Mouse (Mus musculus): Measurements from ENCODE around the gene Kmt2e. TPM values are rescaled to one million over a fixed set of nuclear protein-coding genes. Genes with fewer than 3 reads are reported as not detected.

The Kmt2e gene
- polyA plus RNA-seq, 1 experiment from 2014 or later: 63.4 TPM

GRCm38 (mm10) chr5:23507210-23507609 lies 73.0 kb downstream of the Kmt2e start:
- H3K27ac ChIP-seq (replicated peaks in 1 of 2; ENCODE audit: control insufficient read depth in 1 of 2, insufficient read depth in 1 of 2, low read depth in 2 of 2, low read length in 2 of 2): no peak overlapping the region
- WGBS: 90% methylated on average over 4 of the region's 4 CpGs

GRCm38 (mm10) chr5:23508630-23509029 lies 74.4 kb downstream of the Kmt2e start:
- ATAC-seq (ENCODE audit: insufficient number of reproducible peaks, insufficient read depth, low FRiP score, low read depth): no peak

More at GRCm38 (mm10) chr5:23507210-23507609, 73.0 kb downstream of the Kmt2e start:
- no peak overlapping the region for H3K9ac ChIP-seq (ENCODE audit: low read length)
- no peak overlapping the region for H3K4me3 ChIP-seq (ENCODE audit: control insufficient read depth in 1 of 2, insufficient read depth in 1 of 2, low read depth in 1 of 2, low read length in 2 of 2)
- H3K27me3 ChIP-seq (ENCODE audit: control insufficient read depth, insufficient read depth, low read length): no peaks in the 10 kb centered on the region
- ATAC-seq (ENCODE audit: insufficient number of reproducible peaks, insufficient read depth, low FRiP score, low read depth): no peak
- no peaks in the 10 kb centered on the region for H3K4me1 ChIP-seq (ENCODE audit: control insufficient read depth in 2 of 2, insufficient read depth in 2 of 2, low read length in 2 of 2)
- H3K9me3 ChIP-seq (ENCODE audit: control insufficient read depth, low read length): no peaks in the 10 kb centered on the region
- no peak overlapping the region for H3K4me2 ChIP-seq (ENCODE audit: low read length)
- H3K36me3 ChIP-seq (ENCODE audit: control insufficient read depth, insufficient read depth, low read length): peaks cover 79% of the 10 kb centered on the region

DNA sequence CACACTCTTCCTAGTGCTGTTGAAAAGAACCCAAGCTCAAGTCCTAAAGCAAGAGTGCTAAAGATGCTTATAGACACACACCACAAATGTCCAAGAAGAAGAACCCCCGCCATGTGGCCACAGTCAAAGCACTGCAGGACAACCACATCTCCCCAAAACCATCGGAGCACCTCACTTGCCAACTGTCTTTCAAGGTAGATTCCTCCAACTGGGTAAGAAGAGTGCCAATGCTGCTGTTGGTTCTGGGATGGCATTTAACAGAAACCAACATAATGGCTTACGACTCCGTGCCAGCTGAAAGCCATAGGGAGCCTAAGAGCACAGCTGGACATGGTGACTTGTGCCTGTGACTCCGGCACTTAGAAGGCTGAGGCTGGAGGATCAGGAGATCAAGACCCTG lies 77.2 kb downstream of the Kmt2e start:
- WGBS: 90% methylated on average over 5 of the region's 5 CpGs

More at GRCm38 (mm10) chr5:23508630-23509029, 74.4 kb downstream of the Kmt2e start:
- Histone ChIP-seq H3K4me1 (ENCODE audit: control insufficient read depth in 2 of 2, insufficient read depth in 2 of 2, low read length in 2 of 2) (no peaks in the 10 kb centered on the region), H3K27me3 (ENCODE audit: control insufficient read depth, insufficient read depth, low read length) (no peaks in the 10 kb centered on the region), H3K4me2 (ENCODE audit: low read length) (no peak overlapping the region), H3K9me3 (ENCODE audit: control insufficient read depth, low read length) (no peaks in the 10 kb centered on the region), H3K9ac (ENCODE audit: low read length) (no peak overlapping the region), H3K4me3 (ENCODE audit: control insufficient read depth in 1 of 2, insufficient read depth in 1 of 2, low read depth in 1 of 2, low read length in 2 of 2) (no peak overlapping the region), H3K27ac (replicated peaks in 1 of 2; ENCODE audit: control insufficient read depth in 1 of 2, insufficient read depth in 1 of 2, low read depth in 2 of 2, low read length in 2 of 2) (no peak overlapping the region), H3K36me3 (ENCODE audit: control insufficient read depth, insufficient read depth, low read length) (peaks cover 77% of the 10 kb centered on the region)
- 95% methylated on average over 6 of the region's 6 CpGs for WGBS

DNA sequence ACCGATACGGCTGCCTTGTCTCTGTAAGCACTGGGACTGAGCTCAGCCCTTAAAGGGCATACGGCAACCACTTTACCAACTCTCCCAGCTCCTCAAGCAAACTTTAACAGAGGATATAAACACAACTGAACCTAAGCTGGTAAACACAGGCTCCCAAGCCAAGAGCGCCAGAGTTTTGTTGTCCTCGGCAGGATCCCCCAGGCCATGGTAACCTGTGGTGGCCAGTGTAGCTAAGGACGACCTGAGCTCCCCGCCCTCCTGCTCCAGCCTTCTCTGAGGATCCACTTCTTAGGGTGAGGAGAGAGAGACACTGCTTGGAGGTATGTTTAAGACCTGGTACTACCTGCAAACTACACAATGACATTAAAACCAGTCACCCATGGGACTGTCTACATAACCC lies 78.3 kb downstream of the Kmt2e start:
- peaks cover 68% of the 10 kb centered on the region for H3K36me3 ChIP-seq (ENCODE audit: control insufficient read depth, insufficient read depth, low read length)
- H3K9me3 ChIP-seq (ENCODE audit: control insufficient read depth, low read length): no peaks in the 10 kb centered on the region
- H3K4me2 ChIP-seq (ENCODE audit: low read length): no peak overlapping the region
- no peaks in the 10 kb centered on the region for H3K27me3 ChIP-seq (ENCODE audit: control insufficient read depth, insufficient read depth, low read length)
- 0 out of 4 replicates have a peak, but pooled peaks cover 0 to 8% of the 10 kb centered on the region in 2 experiments for H3K4me1 ChIP-seq (ENCODE audit: control insufficient read depth in 2 of 2, insufficient read depth in 2 of 2, low read length in 2 of 2)
- ATAC-seq (ENCODE audit: insufficient number of reproducible peaks, insufficient read depth, low FRiP score, low read depth): no peak
- no peak overlapping the region for H3K4me3 ChIP-seq (ENCODE audit: control insufficient read depth in 1 of 2, insufficient read depth in 1 of 2, low read depth in 1 of 2, low read length in 2 of 2)
- 90% methylated on average over 7 of the region's 7 CpGs for WGBS
- H3K27ac ChIP-seq (replicated peaks in 1 of 2; ENCODE audit: control insufficient read depth in 1 of 2, insufficient read depth in 1 of 2, low read depth in 2 of 2, low read length in 2 of 2): no peak overlapping the region
- no peak overlapping the region for H3K9ac ChIP-seq (ENCODE audit: low read length)

More for the DNA sequence above, 77.2 kb downstream of the Kmt2e start:
- H3K9me3 ChIP-seq (ENCODE audit: control insufficient read depth, low read length): no peaks in the 10 kb centered on the region
- H3K27me3 ChIP-seq (ENCODE audit: control insufficient read depth, insufficient read depth, low read length): no peaks in the 10 kb centered on the region
- no peak overlapping the region for H3K4me3 ChIP-seq (ENCODE audit: control insufficient read depth in 1 of 2, insufficient read depth in 1 of 2, low read depth in 1 of 2, low read length in 2 of 2)
- no peak overlapping the region for H3K4me2 ChIP-seq (ENCODE audit: low read length)
- H3K4me1 ChIP-seq (ENCODE audit: control insufficient read depth in 2 of 2, insufficient read depth in 2 of 2, low read length in 2 of 2): 0 out of 4 replicates have a peak, but pooled peaks cover 0 to 3% of the 10 kb centered on the region in 2 experiments
- H3K36me3 ChIP-seq (ENCODE audit: control insufficient read depth, insufficient read depth, low read length): peaks cover 72% of the 10 kb centered on the region
- H3K27ac ChIP-seq (replicated peaks in 1 of 2; ENCODE audit: control insufficient read depth in 1 of 2, insufficient read depth in 1 of 2, low read depth in 2 of 2, low read length in 2 of 2): no peak overlapping the region
- H3K9ac ChIP-seq (ENCODE audit: low read length): no peak overlapping the region
- no peak for ATAC-seq (ENCODE audit: insufficient number of reproducible peaks, insufficient read depth, low FRiP score, low read depth)

DNA sequence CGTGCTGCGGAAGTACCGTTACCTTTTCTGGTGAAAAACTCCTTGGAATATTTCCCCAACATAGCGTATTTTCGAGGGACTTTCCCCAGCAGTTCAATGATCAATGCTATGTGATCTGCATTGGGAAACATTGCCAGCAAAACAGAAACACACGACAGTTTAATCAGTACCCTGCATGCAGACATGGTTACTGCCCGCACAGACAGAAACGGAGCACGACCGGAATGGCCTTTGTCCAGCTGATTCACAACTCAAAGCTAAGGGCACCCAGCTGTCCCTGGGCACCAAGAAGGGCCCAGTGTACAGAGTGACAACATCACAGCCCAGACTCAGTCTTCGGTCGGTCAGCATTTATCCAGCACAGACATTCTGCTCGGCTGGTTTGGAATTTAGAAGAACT lies 79.2 kb downstream of the Kmt2e start:
- H3K9me3 ChIP-seq (ENCODE audit: control insufficient read depth, low read length): no peaks in the 10 kb centered on the region
- H3K27ac ChIP-seq (replicated peaks in 1 of 2; ENCODE audit: control insufficient read depth in 1 of 2, insufficient read depth in 1 of 2, low read depth in 2 of 2, low read length in 2 of 2): no peak overlapping the region
- no peak overlapping the region for H3K4me3 ChIP-seq (ENCODE audit: control insufficient read depth in 1 of 2, insufficient read depth in 1 of 2, low read depth in 1 of 2, low read length in 2 of 2)
- no peak overlapping the region for H3K9ac ChIP-seq (ENCODE audit: low read length)
- H3K4me1 ChIP-seq (ENCODE audit: control insufficient read depth in 2 of 2, insufficient read depth in 2 of 2, low read length in 2 of 2): peaks cover 6 to 16% of the 10 kb centered on the region in 2 experiments
- no peak for ATAC-seq (ENCODE audit: insufficient number of reproducible peaks, insufficient read depth, low FRiP score, low read depth)
- 92% methylated on average over 13 of the region's 13 CpGs for WGBS
- no peaks in the 10 kb centered on the region for H3K27me3 ChIP-seq (ENCODE audit: control insufficient read depth, insufficient read depth, low read length)
- peaks cover 72% of the 10 kb centered on the region for H3K36me3 ChIP-seq (ENCODE audit: control insufficient read depth, insufficient read depth, low read length)
- H3K4me2 ChIP-seq (ENCODE audit: low read length): no peak overlapping the region

- ATAC-seq (ENCODE audit: insufficient number of reproducible peaks, insufficient read depth, low FRiP score, low read depth): no peak
- Histone ChIP-seq H3K9me3 (ENCODE audit: control insufficient read depth, low read length) (no peaks in the 10 kb centered on the region), H3K9ac (ENCODE audit: low read length) (no peak overlapping the region), H3K27ac (replicated peaks in 1 of 2; ENCODE audit: control insufficient read depth in 1 of 2, insufficient read depth in 1 of 2, low read depth in 2 of 2, low read length in 2 of 2) (no peak overlapping the region), H3K4me1 (ENCODE audit: control insufficient read depth in 2 of 2, insufficient read depth in 2 of 2, low read length in 2 of 2) (peaks cover 17 to 31% of the 10 kb centered on the region in 2 experiments), H3K4me2 (ENCODE audit: low read length) (no peak overlapping the region), H3K4me3 (ENCODE audit: control insufficient read depth in 1 of 2, insufficient read depth in 1 of 2, low read depth in 1 of 2, low read length in 2 of 2) (no peak overlapping the region), H3K27me3 (ENCODE audit: control insufficient read depth, insufficient read depth, low read length) (no peaks in the 10 kb centered on the region), H3K36me3 (ENCODE audit: control insufficient read depth, insufficient read depth, low read length) (peaks cover 59% of the 10 kb centered on the region)
- 92% methylated on average over 10 of the region's 10 CpGs for WGBS
These were observed 80.8 kb downstream of the Kmt2e start for GRCm38 (mm10) chr5:23515038-23515437.

DNA sequence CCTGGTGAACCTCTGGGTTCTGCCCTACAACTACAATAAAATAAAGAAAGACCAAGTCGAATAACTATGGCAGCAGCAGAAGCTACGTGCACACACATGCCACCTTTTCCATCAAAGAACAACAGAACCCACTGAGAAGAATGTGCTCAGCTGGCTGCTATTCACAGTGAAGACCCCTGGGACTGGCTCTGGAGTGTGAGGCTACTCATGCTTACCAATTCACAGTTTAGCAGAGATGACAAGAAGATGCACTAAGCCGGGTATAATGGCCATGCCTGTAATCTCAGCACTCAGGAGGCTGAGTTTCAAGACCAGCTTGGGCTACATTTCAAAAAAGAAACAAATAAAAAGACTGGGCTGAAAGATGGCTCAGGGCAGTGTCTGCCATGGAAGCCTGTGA lies 82.7 kb downstream of the Kmt2e start:
- H3K4me2 ChIP-seq (ENCODE audit: low read length): no peak overlapping the region
- H3K4me3 ChIP-seq (ENCODE audit: control insufficient read depth in 1 of 2, insufficient read depth in 1 of 2, low read depth in 1 of 2, low read length in 2 of 2): no peak overlapping the region
- H3K27ac ChIP-seq (replicated peaks in 1 of 2; ENCODE audit: control insufficient read depth in 1 of 2, insufficient read depth in 1 of 2, low read depth in 2 of 2, low read length in 2 of 2): no peak overlapping the region
- peaks cover 50% of the 10 kb centered on the region for H3K36me3 ChIP-seq (ENCODE audit: control insufficient read depth, insufficient read depth, low read length)
- no peaks in the 10 kb centered on the region for H3K27me3 ChIP-seq (ENCODE audit: control insufficient read depth, insufficient read depth, low read length)
- peaks cover 21 to 42% of the 10 kb centered on the region in 2 experiments for H3K4me1 ChIP-seq (ENCODE audit: control insufficient read depth in 2 of 2, insufficient read depth in 2 of 2, low read length in 2 of 2)
- no peak overlapping the region for H3K9ac ChIP-seq (ENCODE audit: low read length)
- 82% methylated on average over 3 of the region's 3 CpGs for WGBS
- H3K9me3 ChIP-seq (ENCODE audit: control insufficient read depth, low read length): no peaks in the 10 kb centered on the region
- ATAC-seq (ENCODE audit: insufficient number of reproducible peaks, insufficient read depth, low FRiP score, low read depth): no peak

GRCm38 (mm10) chr5:23517839-23518238 lies 83.6 kb downstream of the Kmt2e start:
- Histone ChIP-seq H3K4me3 (ENCODE audit: control insufficient read depth in 1 of 2, insufficient read depth in 1 of 2, low read depth in 1 of 2, low read length in 2 of 2) (no peak overlapping the region), H3K4me1 (ENCODE audit: control insufficient read depth in 2 of 2, insufficient read depth in 2 of 2, low read length in 2 of 2) (peaks cover 25 to 46% of the 10 kb centered on the region in 2 experiments), H3K9ac (ENCODE audit: low read length) (no peak overlapping the region), H3K9me3 (ENCODE audit: control insufficient read depth, low read length) (no peaks in the 10 kb centered on the region), H3K27ac (replicated peaks in 1 of 2; ENCODE audit: control insufficient read depth in 1 of 2, insufficient read depth in 1 of 2, low read depth in 2 of 2, low read length in 2 of 2) (peak overlapping the region; percentile 64 to 87), H3K36me3 (ENCODE audit: control insufficient read depth, insufficient read depth, low read length) (peaks cover 54% of the 10 kb centered on the region), H3K27me3 (ENCODE audit: control insufficient read depth, insufficient read depth, low read length) (no peaks in the 10 kb centered on the region), H3K4me2 (ENCODE audit: low read length) (0 out of 2 replicates have a peak overlapping the region, but pooled peaks have one; percentile 19)
- no peak for ATAC-seq (ENCODE audit: insufficient number of reproducible peaks, insufficient read depth, low FRiP score, low read depth)
- 58% methylated on average over 4 of the region's 4 CpGs for WGBS

Data from heart, embryonic 14.5 days (tissue).